Mouse (Mus musculus): ENCODE measurements around the gene Lrp5. TPM values are rescaled to one million over a fixed set of nuclear protein-coding genes. Genes with fewer than 3 reads are reported as not detected.

Lrp5 gene
- polyA plus RNA-seq, 1 experiment = 24.2 TPM

DNA sequence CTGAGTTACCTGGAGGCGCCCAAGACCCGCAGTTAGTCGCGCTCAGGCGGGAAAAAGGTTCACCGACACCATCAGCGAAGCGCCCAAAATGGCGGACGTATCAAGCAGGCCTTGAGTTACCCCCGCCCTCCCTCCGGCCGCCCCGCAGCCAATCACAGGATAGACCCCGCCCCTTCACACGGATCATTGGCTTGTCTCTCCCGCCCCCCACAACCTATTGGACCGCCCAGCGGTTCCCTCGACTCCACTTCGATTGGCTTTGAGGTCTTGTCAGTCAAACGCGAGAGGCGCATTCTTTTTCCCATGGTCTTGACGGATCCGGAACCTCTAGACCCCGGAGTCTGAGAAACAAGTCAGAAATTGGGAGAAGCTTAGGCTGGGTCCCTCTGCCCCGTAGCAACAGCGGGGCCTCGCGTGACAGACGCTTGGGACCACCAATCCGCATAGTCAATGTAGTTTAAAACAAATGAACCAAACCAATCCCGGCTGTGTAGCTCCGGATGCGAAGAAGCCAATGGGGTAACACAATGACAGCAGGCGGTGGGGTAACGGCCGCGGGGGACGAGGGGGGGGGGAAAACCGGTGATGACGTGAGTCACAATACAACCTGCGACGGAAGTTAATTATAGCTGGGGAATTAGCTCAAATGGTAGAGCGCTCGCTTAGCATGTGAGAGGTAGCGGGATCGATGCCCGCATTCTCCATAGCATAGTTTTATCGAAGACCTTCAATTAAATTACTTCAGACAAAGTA, 110.6 kb downstream of the Lrp5 start, which contains the start of gene Ppp6r3:
TSS of gene Ppp6r3 (minus strand) at position 118 of the 753 bp plus-strand sequence.
- H3K4me1 ChIP-seq (ENCODE audit: control insufficient read depth, insufficient read depth, low read length) = peaks cover 22% of the 10 kb centered on the region
- peak within 1 kb of the TSS; percentile 96 for H3K4me3 ChIP-seq (ENCODE audit: insufficient read depth, low read length)
- peak within 1 kb of the TSS; percentile 88 for H3K27ac ChIP-seq (ENCODE audit: insufficient read depth, low read depth, low read length)
- TF ChIP-seq CTCF (IDR thresholded peaks at IDR 0.05; ENCODE audit: low read depth, low read length) (no peak), POLR2A (IDR thresholded peaks at IDR 0.05; ENCODE audit: borderline replicate concordance, low read depth, low read length) (no peak)

DNA sequence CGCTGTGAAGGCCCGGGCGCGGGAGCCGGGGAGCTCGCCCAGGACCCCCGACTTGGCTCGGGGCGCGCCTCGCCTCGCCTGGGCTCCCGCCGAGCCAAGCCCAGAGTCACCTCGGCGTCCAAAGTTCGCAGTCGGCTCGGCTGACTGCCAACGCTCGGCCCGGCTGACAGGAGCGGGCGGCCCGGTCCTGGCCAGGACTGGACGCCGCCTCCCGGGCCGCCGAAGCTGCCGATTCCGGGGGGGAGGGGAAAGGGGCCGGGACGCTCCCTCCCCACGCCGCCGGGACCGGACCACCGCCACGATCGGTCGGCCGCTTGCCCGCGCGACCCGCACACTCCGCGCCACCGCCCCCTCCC, 111.1 kb downstream of the Lrp5 start:
- peak overlapping the region; percentile 96 for H3K4me3 ChIP-seq (ENCODE audit: insufficient read depth, low read length)
- peak overlapping the region; percentile 77 for H3K27ac ChIP-seq (ENCODE audit: insufficient read depth, low read depth, low read length)
- no peak for TF ChIP-seq POLR2A (IDR thresholded peaks at IDR 0.05; ENCODE audit: borderline replicate concordance, low read depth, low read length)
- TF ChIP-seq CTCF (IDR thresholded peaks at IDR 0.05; ENCODE audit: low read depth, low read length) = no peak
- peaks cover 24% of the 10 kb centered on the region for H3K4me1 ChIP-seq (ENCODE audit: control insufficient read depth, insufficient read depth, low read length)

DNA sequence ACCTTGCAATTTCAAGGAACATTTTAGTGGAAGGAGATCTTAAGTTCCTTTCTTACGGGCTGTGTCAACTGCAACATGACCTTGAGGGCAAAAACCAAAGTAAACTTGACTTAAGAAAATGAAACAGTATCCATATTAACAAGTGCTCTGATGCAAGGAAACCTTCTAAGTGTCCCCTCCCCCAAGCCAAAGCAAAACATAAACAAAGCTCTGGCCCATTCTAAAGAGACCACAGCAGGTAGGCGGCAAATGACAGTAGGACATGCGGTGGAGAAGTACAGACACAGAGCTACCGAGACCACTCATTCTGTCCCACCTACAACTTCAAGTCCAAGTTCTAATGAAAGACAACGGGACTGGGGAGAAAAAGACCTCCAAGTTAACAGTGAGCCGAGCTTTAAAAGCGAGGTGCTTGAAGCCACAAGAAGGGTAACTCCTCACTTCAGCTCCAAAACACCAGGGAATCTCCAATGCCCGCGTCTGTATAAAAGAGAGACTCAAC, 111.7 kb downstream of the Lrp5 start:
- Histone ChIP-seq H3K27ac (ENCODE audit: insufficient read depth, low read depth, low read length) (peak overlapping the region; percentile 77; the same call in 1 of the 2 replicates), H3K4me1 (ENCODE audit: control insufficient read depth, insufficient read depth, low read length) (peaks cover 23% of the 10 kb centered on the region), H3K4me3 (ENCODE audit: insufficient read depth, low read length) (peak overlapping the region; percentile 96)
- TF ChIP-seq POLR2A (IDR thresholded peaks at IDR 0.05; ENCODE audit: borderline replicate concordance, low read depth, low read length) = no peak

DNA sequence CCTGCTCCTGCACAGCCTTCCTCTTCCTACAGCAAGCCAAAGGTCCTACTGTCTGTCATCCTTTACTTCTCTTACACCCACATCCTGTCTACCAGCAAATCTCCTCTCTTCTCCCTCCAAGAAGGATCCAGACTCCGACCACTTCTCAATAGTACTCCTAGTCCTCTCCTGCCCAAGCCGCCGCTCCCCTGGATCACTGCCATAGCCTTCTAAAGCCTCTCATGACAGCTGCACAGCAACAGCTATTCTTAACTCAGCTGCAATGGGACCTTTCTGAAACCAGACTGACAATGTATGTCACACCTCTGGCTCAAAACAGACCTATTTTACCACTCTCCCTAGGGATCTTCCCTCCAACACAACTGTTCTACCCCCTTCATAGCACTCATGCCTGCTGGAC, 122.1 kb downstream of the Lrp5 start:
- no peak overlapping the region for H3K27ac ChIP-seq (ENCODE audit: insufficient read depth, low read depth, low read length)
- no peak overlapping the region for H3K4me3 ChIP-seq (ENCODE audit: insufficient read depth, low read length)
- H3K4me1 ChIP-seq (ENCODE audit: control insufficient read depth, insufficient read depth, low read length) = peaks cover 41% of the 10 kb centered on the region
- TF ChIP-seq CTCF (IDR thresholded peaks at IDR 0.05; ENCODE audit: low read depth, low read length) (no peak), POLR2A (IDR thresholded peaks at IDR 0.05; ENCODE audit: borderline replicate concordance, low read depth, low read length) (no peak)

DNA sequence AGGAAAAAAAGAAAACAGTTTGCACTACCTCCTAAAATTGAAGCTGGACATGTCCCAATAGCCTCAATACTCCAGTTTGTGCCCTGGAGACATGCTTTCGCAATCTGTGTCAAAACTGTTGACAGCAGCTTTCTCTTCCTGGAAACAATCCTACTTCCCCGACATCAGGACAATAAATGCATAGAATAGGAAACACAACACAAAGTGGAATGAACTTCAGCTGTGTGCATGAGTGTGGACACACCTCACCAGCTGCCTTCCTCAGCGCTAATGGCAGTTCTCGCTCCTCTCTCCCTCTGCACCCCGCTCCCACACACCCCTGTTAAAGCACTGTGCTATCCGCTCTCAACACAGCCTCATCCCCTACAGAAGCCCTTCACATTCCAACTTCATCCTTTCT, 123.6 kb downstream of the Lrp5 start:
- H3K4me1 ChIP-seq (ENCODE audit: control insufficient read depth, insufficient read depth, low read length) = peaks cover 39% of the 10 kb centered on the region
- H3K27ac ChIP-seq (ENCODE audit: insufficient read depth, low read depth, low read length) = peak overlapping the region; percentile 59
- no peak for TF ChIP-seq CTCF (IDR thresholded peaks at IDR 0.05; ENCODE audit: low read depth, low read length)
- no peak for TF ChIP-seq POLR2A (IDR thresholded peaks at IDR 0.05; ENCODE audit: borderline replicate concordance, low read depth, low read length)
- H3K4me3 ChIP-seq (ENCODE audit: insufficient read depth, low read length) = no peak overlapping the region

DNA sequence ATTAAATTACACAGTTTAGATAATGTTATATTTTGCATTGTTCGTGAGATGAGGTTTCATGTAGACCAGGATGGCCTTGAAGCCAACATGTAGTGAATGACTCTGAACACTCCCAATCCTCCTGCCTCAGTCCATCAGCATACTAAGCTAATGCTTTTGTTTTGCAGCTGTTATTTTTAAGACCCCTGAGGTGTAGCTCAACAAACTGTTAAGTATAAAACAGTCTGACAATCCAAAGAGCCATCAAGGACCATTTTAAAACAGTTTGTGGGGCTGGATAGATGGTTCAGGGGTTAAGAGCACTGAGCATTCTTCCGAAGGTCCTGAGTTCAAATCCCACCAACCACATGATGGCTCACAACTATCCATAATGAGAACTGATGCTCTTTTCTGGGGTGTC, 124.1 kb downstream of the Lrp5 start:
- Histone ChIP-seq H3K4me3 (ENCODE audit: insufficient read depth, low read length) (no peak overlapping the region), H3K4me1 (ENCODE audit: control insufficient read depth, insufficient read depth, low read length) (peaks cover 36% of the 10 kb centered on the region), H3K27ac (ENCODE audit: insufficient read depth, low read depth, low read length) (peak overlapping the region; percentile 49)
- TF ChIP-seq POLR2A (IDR thresholded peaks at IDR 0.05; ENCODE audit: borderline replicate concordance, low read depth, low read length) (no peak), CTCF (IDR thresholded peaks at IDR 0.05; ENCODE audit: low read depth, low read length) (no peak)

DNA sequence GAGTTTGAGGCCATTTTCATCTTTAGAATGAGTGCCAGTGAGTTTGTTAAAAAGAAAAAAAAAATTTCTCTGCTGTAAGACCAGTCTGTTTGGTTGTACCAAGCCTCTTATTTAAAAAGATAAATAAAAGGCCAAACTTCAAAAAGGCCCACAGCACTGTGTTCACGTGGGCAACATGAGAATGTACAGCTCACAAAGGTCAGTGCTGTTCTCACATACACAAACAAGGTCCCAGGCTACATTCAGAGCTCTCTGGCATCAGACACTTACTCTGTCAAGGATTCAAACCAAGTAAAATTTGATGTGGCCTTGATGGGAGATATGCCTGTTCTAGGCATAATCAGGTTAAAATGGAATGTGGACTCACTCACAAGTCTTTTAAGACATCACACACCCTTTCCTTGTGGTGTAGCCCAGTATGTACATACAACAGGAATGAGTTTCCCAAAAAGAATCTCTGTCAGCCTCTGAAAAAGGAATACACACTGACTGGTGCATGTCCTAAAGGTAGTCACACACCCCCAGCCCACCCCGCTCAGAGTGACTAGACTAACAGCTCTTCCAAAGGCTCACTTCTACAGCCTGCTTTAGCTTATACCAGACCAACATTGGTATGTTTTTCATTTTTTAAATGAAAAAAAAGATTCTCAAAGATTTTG, 130.1 kb downstream of the Lrp5 start:
- Histone ChIP-seq H3K4me3 (ENCODE audit: insufficient read depth, low read length) (no peak overlapping the region), H3K4me1 (ENCODE audit: control insufficient read depth, insufficient read depth, low read length) (peaks cover 10% of the 10 kb centered on the region), H3K27ac (ENCODE audit: insufficient read depth, low read depth, low read length) (no peak overlapping the region)
- TF ChIP-seq POLR2A (IDR thresholded peaks at IDR 0.05; ENCODE audit: borderline replicate concordance, low read depth, low read length) (no peak), CTCF (IDR thresholded peaks at IDR 0.05; ENCODE audit: low read depth, low read length) (no peak)

DNA sequence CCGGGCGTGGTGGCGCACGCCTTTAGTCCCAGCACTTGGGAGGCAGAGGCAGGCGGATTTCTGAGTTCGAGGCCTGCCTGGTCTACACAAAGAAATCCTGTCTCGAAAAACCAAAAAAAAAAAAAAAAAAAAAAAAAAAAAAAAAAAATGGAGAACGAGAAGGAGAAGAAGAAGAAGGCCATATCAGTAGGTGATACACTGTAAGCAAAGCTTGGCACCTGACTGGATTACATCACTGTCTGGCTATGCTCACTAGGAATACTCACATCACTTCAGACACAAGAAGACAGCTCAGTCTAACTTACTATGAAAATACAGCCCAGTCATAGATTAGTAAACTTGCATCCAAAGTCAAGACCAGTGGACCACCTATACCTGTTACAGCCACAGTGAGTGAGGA, 131.6 kb downstream of the Lrp5 start:
- no peak overlapping the region for H3K4me3 ChIP-seq (ENCODE audit: insufficient read depth, low read length)
- no peak for TF ChIP-seq POLR2A (IDR thresholded peaks at IDR 0.05; ENCODE audit: borderline replicate concordance, low read depth, low read length)
- TF ChIP-seq CTCF (IDR thresholded peaks at IDR 0.05; ENCODE audit: low read depth, low read length) = no peak
- no peak overlapping the region for H3K27ac ChIP-seq (ENCODE audit: insufficient read depth, low read depth, low read length)
- peaks cover 6% of the 10 kb centered on the region for H3K4me1 ChIP-seq (ENCODE audit: control insufficient read depth, insufficient read depth, low read length)

DNA sequence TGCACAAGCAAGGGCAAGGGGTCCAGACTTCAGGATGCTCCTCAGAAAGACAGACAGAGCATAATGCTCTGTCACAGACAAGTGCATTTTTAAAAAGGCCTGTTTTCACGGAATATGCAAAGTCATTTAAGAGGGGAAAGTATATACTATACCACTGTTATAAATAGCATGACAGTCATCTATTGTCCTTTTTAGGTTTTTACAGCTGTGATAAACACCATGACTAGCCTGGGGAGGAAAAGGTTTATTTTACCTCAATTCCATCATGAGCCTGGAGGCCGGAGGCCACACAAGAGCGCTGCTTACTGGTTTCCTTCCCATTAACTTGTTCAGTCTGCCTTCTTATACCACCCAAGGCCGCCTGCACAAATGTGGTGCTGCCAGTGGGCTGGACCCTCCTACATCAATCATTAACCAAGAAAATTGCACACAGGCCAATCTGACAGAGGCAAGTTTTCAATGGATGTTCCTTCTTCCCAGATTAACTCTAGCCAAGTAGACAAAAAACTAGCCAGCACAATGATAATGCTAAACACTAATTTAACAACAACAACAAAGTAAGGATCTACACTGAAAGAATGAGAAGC, 134.7 kb downstream of the Lrp5 start:
- TF ChIP-seq POLR2A (IDR thresholded peaks at IDR 0.05; ENCODE audit: borderline replicate concordance, low read depth, low read length) = no peak
- TF ChIP-seq CTCF (IDR thresholded peaks at IDR 0.05; ENCODE audit: low read depth, low read length) = no peak
- Histone ChIP-seq H3K27ac (ENCODE audit: insufficient read depth, low read depth, low read length) (no peak overlapping the region), H3K4me1 (ENCODE audit: control insufficient read depth, insufficient read depth, low read length) (peaks cover 8% of the 10 kb centered on the region), H3K4me3 (ENCODE audit: insufficient read depth, low read length) (no peak overlapping the region)

DNA sequence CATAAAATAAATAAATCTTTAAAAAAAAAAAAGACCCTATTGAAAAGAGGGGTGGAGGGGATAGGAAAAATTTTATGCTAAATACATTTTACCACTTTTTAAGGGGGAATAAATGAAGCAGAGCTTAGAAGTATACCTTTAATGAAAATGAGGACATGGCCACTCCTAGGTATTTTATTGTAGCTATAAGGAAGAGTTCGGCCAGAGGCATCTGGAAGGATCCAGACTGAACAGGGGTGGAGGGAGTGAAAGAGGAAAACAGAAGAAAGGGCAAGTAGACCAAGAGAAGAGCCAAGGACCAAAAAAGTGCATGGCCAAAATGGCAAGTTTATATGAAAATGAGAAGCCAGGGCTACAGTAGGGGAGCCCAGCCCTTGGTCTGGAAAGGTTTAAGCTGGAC, 136.3 kb downstream of the Lrp5 start:
- Histone ChIP-seq H3K4me1 (ENCODE audit: control insufficient read depth, insufficient read depth, low read length) (peaks cover 16% of the 10 kb centered on the region), H3K4me3 (ENCODE audit: insufficient read depth, low read length) (no peak overlapping the region), H3K27ac (ENCODE audit: insufficient read depth, low read depth, low read length) (no peak overlapping the region)
- TF ChIP-seq POLR2A (IDR thresholded peaks at IDR 0.05; ENCODE audit: borderline replicate concordance, low read depth, low read length) (no peak), CTCF (IDR thresholded peaks at IDR 0.05; ENCODE audit: low read depth, low read length) (no peak)
